Mouse (Mus musculus): ENCODE data around the gene Kirrel. TPM values are rescaled to one million over a fixed set of nuclear protein-coding genes. Genes with fewer than 3 reads are reported as not detected.

Gene Kirrel
- polyA plus RNA-seq, 1 experiment from 2014 or later = 19.6 TPM

DNA sequence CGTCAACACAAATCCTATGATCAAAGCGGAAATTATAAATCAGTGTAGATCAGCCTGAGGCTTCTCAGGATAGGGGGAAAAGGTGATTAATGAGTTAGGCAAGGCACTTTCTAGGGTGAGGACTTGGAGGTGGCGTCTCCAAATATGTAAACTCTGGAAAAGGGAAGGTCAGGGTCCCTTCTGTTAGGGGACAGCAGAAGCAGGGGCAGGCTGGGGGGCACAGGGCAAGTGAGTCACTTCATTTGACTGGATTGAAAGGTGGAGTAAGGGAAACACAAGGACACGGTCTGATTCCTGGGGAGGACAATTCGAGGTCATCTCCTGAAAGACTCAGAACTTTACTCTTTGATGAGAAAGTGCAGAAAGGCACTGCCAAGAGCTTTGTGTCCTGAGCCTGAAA is 97.6 kb downstream of the Kirrel start:
- Histone ChIP-seq H3K4me3 (replicated peaks) (no peak overlapping the region), H3K27me3 (no peaks in the 10 kb centered on the region), H3K36me3 (peaks cover 17% of the 10 kb centered on the region), H3K9me3 (replicated peaks) (no peaks in the 10 kb centered on the region), H3K4me2 (replicated peaks) (no peak overlapping the region), H3K4me1 (peaks cover 9% of the 10 kb centered on the region), H3K9ac (no peak overlapping the region), H3K27ac (replicated peaks) (no peak overlapping the region)
- 90% methylated on average over 5 of the region's 5 CpGs for WGBS
- no peak for ATAC-seq (ENCODE audit: insufficient number of reproducible peaks, low FRiP score, low TSS enrichment, low read depth)

DNA sequence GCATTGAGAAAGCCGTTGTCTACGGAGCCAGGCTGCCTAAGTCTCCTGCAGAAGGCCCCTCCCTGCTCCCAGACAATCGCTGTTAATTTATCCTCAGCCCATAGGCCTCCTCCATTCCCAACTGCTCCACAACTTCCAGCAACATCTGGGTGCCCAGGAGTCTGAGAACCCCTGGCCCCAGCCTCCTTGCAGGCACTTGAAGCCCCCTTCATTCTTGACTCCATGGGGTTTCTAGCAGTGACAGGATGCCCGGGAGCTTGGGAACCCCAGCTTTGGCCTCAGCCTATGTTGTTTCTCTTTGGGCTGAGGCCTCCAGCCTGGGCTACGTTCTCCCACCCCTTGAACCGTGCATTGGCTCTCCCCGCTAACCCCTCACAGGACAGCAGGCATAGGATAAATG is 98.4 kb downstream of the Kirrel start:
- 75% methylated on average over 7 of the region's 7 CpGs for WGBS
- Histone ChIP-seq H3K27me3 (no peaks in the 10 kb centered on the region), H3K4me2 (replicated peaks) (no peak overlapping the region), H3K9ac (no peak overlapping the region), H3K9me3 (replicated peaks) (no peaks in the 10 kb centered on the region), H3K27ac (replicated peaks) (no peak overlapping the region), H3K4me1 (peaks cover 9% of the 10 kb centered on the region), H3K36me3 (peaks cover 10% of the 10 kb centered on the region), H3K4me3 (replicated peaks) (no peak overlapping the region)
- ATAC-seq (ENCODE audit: insufficient number of reproducible peaks, low FRiP score, low TSS enrichment, low read depth) = no peak

DNA sequence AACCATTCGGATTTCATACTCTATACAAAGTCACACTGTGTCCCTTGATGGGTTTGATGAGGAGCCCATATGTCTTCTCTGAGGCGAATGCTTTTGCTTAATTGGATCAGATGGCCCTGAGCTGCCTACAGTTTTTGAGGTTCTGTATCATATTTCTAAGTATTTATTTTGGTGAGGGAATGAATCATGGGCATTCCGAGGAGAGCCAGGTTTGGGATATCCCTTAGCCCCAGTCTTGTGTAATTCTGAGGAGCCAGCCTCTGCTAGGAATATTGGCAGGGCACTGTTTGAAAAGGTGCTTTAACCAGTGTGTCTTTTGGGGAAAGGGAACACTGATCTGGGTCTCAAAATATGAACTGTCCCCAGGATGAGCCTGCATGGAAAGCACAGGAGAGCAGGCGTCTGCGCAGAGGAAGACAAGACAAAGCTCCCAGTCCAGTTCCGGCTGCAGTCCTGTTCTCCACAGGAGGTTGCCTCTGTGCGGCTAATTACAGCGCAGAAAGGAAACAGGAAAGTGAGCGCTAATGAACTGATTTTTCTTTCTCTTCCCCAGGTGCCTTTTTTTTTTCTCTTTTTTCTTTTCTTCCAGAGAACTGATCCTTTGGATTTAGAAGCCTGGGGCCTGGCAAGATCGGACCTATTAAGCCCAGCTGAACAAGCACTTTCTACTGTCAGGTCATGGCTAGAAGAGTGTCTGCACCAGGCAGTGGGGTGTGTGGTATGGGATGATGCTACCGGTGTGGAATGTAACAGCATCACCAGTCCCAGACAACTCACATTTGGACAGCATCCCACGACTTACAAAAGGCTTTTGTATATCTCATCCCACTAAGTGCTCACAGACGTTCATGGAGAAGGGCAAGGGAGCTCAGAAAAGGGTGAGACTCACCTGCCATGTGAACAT is 101.7 kb downstream of the Kirrel start:
- Histone ChIP-seq H3K4me2 (replicated peaks) (no peak overlapping the region), H3K27me3 (no peaks in the 10 kb centered on the region), H3K9ac (no peak overlapping the region), H3K9me3 (replicated peaks) (no peaks in the 10 kb centered on the region), H3K4me1 (peaks cover 9% of the 10 kb centered on the region), H3K36me3 (no peaks in the 10 kb centered on the region), H3K4me3 (replicated peaks) (no peak overlapping the region), H3K27ac (replicated peaks) (peak overlapping the region; percentile 48)
- ATAC-seq (ENCODE audit: insufficient number of reproducible peaks, low FRiP score, low TSS enrichment, low read depth) = peak; percentile 28; the same call in 1 of the 2 replicates
- 17% methylated on average over 13 of the region's 13 CpGs for WGBS

DNA sequence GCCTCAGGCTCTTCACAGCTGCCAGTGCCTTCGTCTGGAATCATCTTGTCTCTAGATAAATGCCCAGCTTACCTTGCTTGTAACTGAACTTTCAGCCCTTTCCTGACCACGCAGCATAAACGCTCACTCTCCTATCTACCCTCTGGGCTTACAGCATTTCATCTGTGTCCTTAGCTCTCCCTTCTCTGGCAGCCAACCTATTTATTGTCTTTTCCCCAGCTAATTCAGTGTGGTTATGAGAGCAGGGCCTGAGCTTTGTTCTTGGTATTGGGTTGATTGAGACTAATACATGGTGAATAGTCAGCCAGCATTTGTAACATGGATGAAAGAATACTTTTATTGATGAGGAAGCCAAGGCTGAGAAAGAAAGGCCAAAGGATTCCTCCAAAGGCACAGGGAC is 102.4 kb downstream of the Kirrel start:
- peaks cover 9% of the 10 kb centered on the region for H3K4me1 ChIP-seq
- H3K4me2 ChIP-seq (replicated peaks) = no peak overlapping the region
- H3K9ac ChIP-seq = no peak overlapping the region
- H3K9me3 ChIP-seq (replicated peaks) = no peaks in the 10 kb centered on the region
- no peak for ATAC-seq (ENCODE audit: insufficient number of reproducible peaks, low FRiP score, low TSS enrichment, low read depth)
- no peak overlapping the region for H3K4me3 ChIP-seq (replicated peaks)
- no peaks in the 10 kb centered on the region for H3K27me3 ChIP-seq
- H3K36me3 ChIP-seq = no peaks in the 10 kb centered on the region
- 33% methylated on average over 3 of the region's 3 CpGs for WGBS
- peak overlapping the region; percentile 48; the same call in 1 of the 2 replicates for H3K27ac ChIP-seq (replicated peaks)

DNA sequence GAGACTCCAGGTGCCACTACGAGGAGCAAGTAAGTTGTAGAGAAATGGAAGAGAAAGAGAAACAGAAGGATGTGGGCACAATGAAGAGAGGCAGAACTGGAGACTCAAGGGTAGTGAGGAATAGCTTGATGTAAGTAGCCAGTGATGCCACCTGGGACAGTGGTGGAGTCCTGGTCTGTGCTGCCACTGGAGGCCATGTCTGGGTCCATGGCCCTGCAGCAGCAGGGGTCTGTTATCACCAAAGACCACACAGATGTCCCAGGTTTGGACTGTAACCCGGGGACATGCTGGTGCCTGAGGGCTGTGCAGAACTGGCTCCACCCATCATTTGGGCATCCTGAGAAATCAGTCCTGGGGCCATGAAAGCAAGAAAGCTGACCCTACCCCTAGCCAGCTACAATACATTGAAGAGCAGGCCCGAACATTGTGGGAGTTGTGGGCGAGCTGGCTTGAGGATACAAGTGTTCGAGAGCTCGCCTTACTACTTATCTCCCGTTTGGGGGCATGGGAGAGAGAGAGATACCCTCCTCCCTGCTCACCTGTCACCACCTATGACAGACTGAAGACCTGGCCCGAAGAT is 107.1 kb downstream of the Kirrel start:
- Histone ChIP-seq H3K27ac (replicated peaks) (no peak overlapping the region), H3K4me3 (replicated peaks) (no peak overlapping the region), H3K27me3 (no peaks in the 10 kb centered on the region), H3K4me2 (replicated peaks) (no peak overlapping the region), H3K4me1 (peaks cover under 1% of the 10 kb centered on the region; the same call in 1 of the 2 replicates), H3K9ac (no peak overlapping the region), H3K36me3 (no peaks in the 10 kb centered on the region), H3K9me3 (replicated peaks) (no peaks in the 10 kb centered on the region)
- 80% methylated on average over 8 of the region's 8 CpGs for WGBS
- ATAC-seq (ENCODE audit: insufficient number of reproducible peaks, low FRiP score, low TSS enrichment, low read depth) = no peak

DNA sequence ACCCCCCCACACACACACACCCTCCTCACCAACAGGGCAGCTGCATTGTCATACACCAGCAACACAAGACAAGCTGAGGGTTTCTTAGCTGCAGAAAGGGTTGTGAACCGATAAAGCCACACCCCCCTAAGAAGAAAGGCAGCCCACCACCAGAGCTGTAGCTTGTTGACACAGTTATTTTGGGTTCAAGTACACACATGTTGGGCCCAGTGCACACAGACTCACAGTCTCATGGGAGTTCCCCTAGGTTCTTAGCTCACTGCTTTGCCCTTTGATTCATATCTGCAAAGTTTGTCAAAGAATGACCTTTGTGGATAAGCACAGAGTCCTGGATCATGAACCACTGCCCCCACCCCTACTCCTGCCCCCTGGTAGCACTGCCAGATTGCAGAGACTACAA is 120.6 kb downstream of the Kirrel start:
- ATAC-seq (ENCODE audit: insufficient number of reproducible peaks, low FRiP score, low TSS enrichment, low read depth) = no peak
- no peak overlapping the region for H3K9ac ChIP-seq

DNA sequence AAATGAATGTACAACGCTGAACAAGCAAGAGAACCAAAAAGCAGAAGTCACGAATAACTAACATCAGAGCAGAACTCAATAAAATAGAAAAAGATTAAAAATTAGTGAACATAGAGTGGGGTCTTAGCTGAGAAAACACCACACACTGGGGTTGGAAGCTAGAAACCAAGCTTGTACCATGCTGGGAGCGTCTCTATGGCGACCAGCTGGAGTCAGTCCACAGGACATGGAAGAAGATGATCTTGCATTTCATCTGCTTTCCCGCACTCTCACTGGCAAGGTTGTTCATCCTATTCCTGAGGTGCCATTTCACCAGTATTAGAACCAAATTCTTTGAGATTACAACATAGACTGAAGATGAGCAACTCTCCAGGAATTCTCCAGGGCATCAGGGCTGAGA is 126.7 kb downstream of the Kirrel start:
- H3K4me1 ChIP-seq = no peaks in the 10 kb centered on the region
- no peak for ATAC-seq (ENCODE audit: insufficient number of reproducible peaks, low FRiP score, low TSS enrichment, low read depth)
- no peak overlapping the region for H3K27ac ChIP-seq (replicated peaks)
- H3K9me3 ChIP-seq (replicated peaks) = no peaks in the 10 kb centered on the region
- H3K36me3 ChIP-seq = no peaks in the 10 kb centered on the region
- 83% methylated on average over 5 of the region's 5 CpGs for WGBS
- no peak overlapping the region for H3K4me3 ChIP-seq (replicated peaks)
- no peaks in the 10 kb centered on the region for H3K27me3 ChIP-seq
- no peak overlapping the region for H3K4me2 ChIP-seq (replicated peaks)
- no peak overlapping the region for H3K9ac ChIP-seq

More for the DNA sequence above, 120.6 kb downstream of the Kirrel start:
- 62% methylated on average over 1 of the region's 1 CpGs for WGBS
- Histone ChIP-seq H3K9me3 (replicated peaks) (no peaks in the 10 kb centered on the region), H3K4me1 (no peaks in the 10 kb centered on the region), H3K36me3 (no peaks in the 10 kb centered on the region), H3K27ac (replicated peaks) (no peak overlapping the region), H3K4me2 (replicated peaks) (no peak overlapping the region), H3K4me3 (replicated peaks) (no peak overlapping the region), H3K27me3 (no peaks in the 10 kb centered on the region)

DNA sequence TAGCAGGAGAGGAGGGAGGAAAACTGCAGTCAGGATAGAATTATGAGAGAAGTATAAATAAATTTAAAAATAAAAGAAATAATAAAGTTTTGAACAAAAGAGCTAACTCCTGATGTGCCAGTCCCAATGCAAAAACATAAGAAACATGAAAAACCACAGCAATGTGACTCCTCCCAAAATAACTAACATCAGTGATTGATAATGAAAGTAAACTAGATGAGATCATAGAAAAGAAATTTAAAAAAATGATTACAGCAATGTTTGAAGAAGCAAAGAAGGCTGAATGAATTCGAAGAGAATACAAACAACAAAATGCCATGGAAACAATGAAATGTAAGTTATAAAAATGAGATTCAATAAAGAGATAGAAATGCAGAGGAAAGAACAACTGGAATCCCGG is 132.8 kb downstream of the Kirrel start:
- Histone ChIP-seq H3K4me2 (replicated peaks) (no peak overlapping the region), H3K36me3 (no peaks in the 10 kb centered on the region), H3K4me1 (no peaks in the 10 kb centered on the region), H3K9ac (no peak overlapping the region), H3K27me3 (no peaks in the 10 kb centered on the region), H3K27ac (replicated peaks) (no peak overlapping the region), H3K4me3 (replicated peaks) (no peak overlapping the region), H3K9me3 (replicated peaks) (no peaks in the 10 kb centered on the region)
- ATAC-seq (ENCODE audit: insufficient number of reproducible peaks, low FRiP score, low TSS enrichment, low read depth) = no peak
- 63% methylated on average over 2 of the region's 2 CpGs for WGBS

DNA sequence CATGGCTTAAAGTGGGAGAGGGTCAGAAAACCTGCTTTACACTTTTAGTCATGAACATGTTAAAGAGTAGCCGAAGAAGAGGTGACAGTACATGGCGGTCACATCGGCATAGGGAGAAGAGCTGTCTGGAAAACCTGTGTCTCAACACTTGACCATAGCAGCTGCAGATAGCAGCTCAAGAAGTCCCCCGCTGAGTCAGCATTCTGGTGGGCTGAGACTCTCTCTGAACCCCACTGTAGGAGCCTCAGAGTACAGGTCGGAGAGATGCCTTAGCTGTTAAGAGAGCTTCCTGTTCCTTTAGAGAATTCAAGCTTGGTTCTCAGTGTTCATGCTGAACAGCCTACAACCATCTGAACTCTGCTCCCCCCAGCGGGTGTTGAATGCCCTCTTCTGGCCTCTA is 136.0 kb downstream of the Kirrel start:
- no peak overlapping the region for H3K4me3 ChIP-seq (replicated peaks)
- ATAC-seq (ENCODE audit: insufficient number of reproducible peaks, low FRiP score, low TSS enrichment, low read depth) = no peak
- H3K9me3 ChIP-seq (replicated peaks) = no peaks in the 10 kb centered on the region
- H3K27ac ChIP-seq (replicated peaks) = no peak overlapping the region
- H3K4me2 ChIP-seq (replicated peaks) = no peak overlapping the region
- H3K36me3 ChIP-seq = no peaks in the 10 kb centered on the region
- no peaks in the 10 kb centered on the region for H3K4me1 ChIP-seq
- H3K9ac ChIP-seq = no peak overlapping the region
- 88% methylated on average over 6 of the region's 6 CpGs for WGBS
- no peaks in the 10 kb centered on the region for H3K27me3 ChIP-seq

DNA sequence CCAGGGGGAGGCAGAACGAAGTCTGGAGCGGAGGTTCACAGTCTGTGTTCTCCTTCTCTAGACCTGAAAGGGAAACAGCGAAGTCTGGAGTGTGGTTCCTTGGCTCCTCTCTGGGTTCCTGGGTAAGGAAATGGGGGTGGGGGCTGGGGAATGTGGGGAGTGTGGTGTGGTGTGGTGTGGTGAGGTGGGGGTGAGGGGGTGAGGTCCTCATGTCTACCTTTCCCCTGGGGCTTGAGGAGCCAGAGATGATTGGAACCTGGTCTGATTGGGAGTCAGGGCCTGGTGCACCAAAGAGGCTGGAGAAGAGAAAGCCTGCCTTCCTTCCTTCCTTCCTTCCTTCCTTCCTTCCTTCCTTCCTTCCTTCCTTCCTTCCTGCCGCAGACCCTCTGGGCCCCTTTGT is 140.5 kb downstream of the Kirrel start:
- Histone ChIP-seq H3K4me2 (replicated peaks) (no peak overlapping the region), H3K9me3 (replicated peaks) (no peaks in the 10 kb centered on the region), H3K36me3 (no peaks in the 10 kb centered on the region), H3K4me3 (replicated peaks) (no peak overlapping the region), H3K27me3 (no peaks in the 10 kb centered on the region), H3K9ac (no peak overlapping the region), H3K4me1 (no peaks in the 10 kb centered on the region), H3K27ac (replicated peaks) (no peak overlapping the region)
- no peak for ATAC-seq (ENCODE audit: insufficient number of reproducible peaks, low FRiP score, low TSS enrichment, low read depth)
- WGBS = 89% methylated on average over 3 of the region's 4 CpGs

DNA sequence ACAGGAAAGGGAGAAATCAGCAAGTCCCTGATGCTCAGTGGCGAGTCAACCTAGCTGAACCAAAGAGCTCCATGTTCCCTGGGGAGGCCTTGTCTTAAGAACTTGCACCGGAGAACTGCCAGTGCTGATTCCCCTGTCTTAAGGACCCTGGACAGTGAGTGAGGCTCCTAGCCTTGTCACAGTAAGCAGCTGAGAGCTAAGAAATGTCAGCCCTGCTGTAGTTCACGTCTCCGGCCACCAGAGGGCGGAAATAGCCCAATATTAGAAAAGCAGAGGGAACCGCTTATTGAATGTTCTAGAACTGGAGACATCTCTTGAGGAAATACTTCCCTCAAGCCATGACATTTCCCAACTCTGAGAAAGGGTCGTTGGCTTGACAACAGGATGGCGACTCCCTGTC is 141.2 kb downstream of the Kirrel start:
- Histone ChIP-seq H3K27ac (replicated peaks) (no peak overlapping the region), H3K36me3 (no peaks in the 10 kb centered on the region), H3K4me1 (no peaks in the 10 kb centered on the region), H3K4me3 (replicated peaks) (no peak overlapping the region), H3K27me3 (no peaks in the 10 kb centered on the region), H3K9me3 (replicated peaks) (no peaks in the 10 kb centered on the region), H3K9ac (no peak overlapping the region), H3K4me2 (replicated peaks) (no peak overlapping the region)
- WGBS = 19% methylated on average over 8 of the region's 8 CpGs
- no peak for ATAC-seq (ENCODE audit: insufficient number of reproducible peaks, low FRiP score, low TSS enrichment, low read depth)

Data from embryonic facial prominence, embryonic 15.5 days (tissue).